Mouse (Mus musculus) cerebellum, adult 2 months (tissue): ENCODE data around the gene Rps27l. TPM values are rescaled to one million over a fixed set of nuclear protein-coding genes. Genes with fewer than 3 reads are reported as not detected.
A peak's percentile ranks its signal among the peaks of the same experiment; 100 is the strongest.

Experiments
- DNase-seq, 2 experiments: peaks; one replicate each; pipeline ENCODE4 v3.0.0; 2021
- H3K27ac ChIP-seq: fragments of 200-500 bp; 2 replicates; pipeline ENCODE4 v1.5.1; 2012; ENCODE audit warnings: low read length, control low read depth, inconsistent platforms; ENCODE audit not compliant: insufficient read depth
- H3K27me3 ChIP-seq: fragments of 200-500 bp; 2 replicates; pipeline ENCODE4 v1.6.1; 2012; ENCODE audit warnings: inconsistent platforms, mild to moderate bottlenecking, low read length, moderate library complexity; ENCODE audit not compliant: control insufficient read depth, insufficient read depth
- H3K4me1 ChIP-seq: fragments of 200-500 bp; 2 replicates; pipeline ENCODE4 v1.6.1; 2011; ENCODE audit warnings: low read length; ENCODE audit not compliant: control insufficient read depth, insufficient read depth
- H3K4me3 ChIP-seq: fragments of 200-500 bp; replicated peaks from 2 replicates; pipeline ENCODE3; 2011; ENCODE audit warnings: mild to moderate bottlenecking, low read depth, low read length, control low read depth; ENCODE audit not compliant: insufficient read depth
- CTCF ChIP-seq: fragments of 200-500 bp; IDR thresholded peaks from 2 replicates; pipeline ENCODE4 v1.5.1; 2011; ENCODE audit warnings: low read depth, mild to moderate bottlenecking, control low read depth, low read length, moderate library complexity, borderline replicate concordance; ENCODE audit not compliant: insufficient read depth
- POLR2A ChIP-seq: fragments of 200-500 bp; IDR thresholded peaks from 2 replicates; pipeline ENCODE4 v1.6.1; 2011; ENCODE audit warnings: low read length, control low read depth, borderline replicate concordance; ENCODE audit not compliant: insufficient read depth
- WGBS: fragments of 180-500 bp; shearing (Covaris S2); methylation state at CpG from one replicate; pipeline ENCODE4 v1.1.7; 2018; 5-methylcytosine and 5-hydroxymethylcytosine counted together
- polyA plus RNA-seq: library from polyadenylated mRNA; depleted of rRNA; stranded (reverse); fragments of >200 nt; gene quantifications from 2 replicates; pipeline ENCODE4 v1.2.3, GENCODE M21; 2012

The Rps27l gene
- polyA plus RNA-seq, 1 experiment, result 55.7 TPM

- no peak for DNase-seq
- WGBS, result 92% methylated on average over 8 of the region's 8 CpGs
- Histone ChIP-seq H3K27me3 (no peaks in the 10 kb centered on the region), H3K4me1 (no peaks in the 10 kb centered on the region), H3K4me3 (no peak overlapping the region), H3K27ac (no peak overlapping the region)
- no peak for TF ChIP-seq CTCF
- no peak for TF ChIP-seq POLR2A
These were observed 28.5 kb upstream of the Rps27l start for GRCm38 (mm10) chr9:66917216-66917891.

- 67% methylated on average over 1 of the region's 1 CpGs for WGBS
- TF ChIP-seq CTCF, result no peak
- TF ChIP-seq POLR2A, result no peak
- Histone ChIP-seq H3K27ac (no peak overlapping the region), H3K4me3 (no peak overlapping the region), H3K27me3 (no peaks in the 10 kb centered on the region), H3K4me1 (no peaks in the 10 kb centered on the region)
- no peak for DNase-seq
These were observed 28.0 kb upstream of the Rps27l start for GRCm38 (mm10) chr9:66917892-66918255.

- Histone ChIP-seq H3K4me1 (no peaks in the 10 kb centered on the region), H3K27ac (no peak overlapping the region), H3K4me3 (peak overlapping the region; percentile 71), H3K27me3 (no peaks in the 10 kb centered on the region)
- WGBS, result 4% methylated on average over 27 of the region's 27 CpGs
- TF ChIP-seq CTCF (no peak), POLR2A (no peak)
- DNase-seq, result no peak
These were observed 27.1 kb upstream of the Rps27l start for GRCm38 (mm10) chr9:66918672-66919330.

- TF ChIP-seq CTCF (no peak), POLR2A (peak; percentile 76)
- under 1% methylated on average over 46 of the region's 49 CpGs for WGBS
- H3K27ac ChIP-seq, result no peak within 1 kb of the TSS
- H3K4me3 ChIP-seq, result peak within 1 kb of the TSS; percentile 71
- H3K4me1 ChIP-seq, result no peaks in the 10 kb centered on the region
- peak; percentile 96 to 97 for DNase-seq
- no peaks in the 10 kb centered on the region for H3K27me3 ChIP-seq
These were observed 26.4 kb upstream of the Rps27l start, which contains the start of gene Rab8b for GRCm38 (mm10) chr9:66919382-66919971. Gene Rab8b (minus strand): TSS chr9:66919687.

- no peaks in the 10 kb centered on the region for H3K27me3 ChIP-seq
- TF ChIP-seq POLR2A (no peak), CTCF (no peak)
- no peaks in the 10 kb centered on the region for H3K4me1 ChIP-seq
- no peak overlapping the region for H3K27ac ChIP-seq
- peak overlapping the region; percentile 53 for H3K4me3 ChIP-seq
- peak in 1 of 2 experiments; percentile 51 for DNase-seq
- WGBS, result 1% methylated on average over 14 of the region's 14 CpGs
These were observed 25.9 kb upstream of the Rps27l start for GRCm38 (mm10) chr9:66919981-66920380.

GRCm38 (mm10) chr9:66920488-66921279 is 25.2 kb upstream of the Rps27l start:
- Histone ChIP-seq H3K4me1 (no peaks in the 10 kb centered on the region), H3K4me3 (no peak overlapping the region), H3K27me3 (no peaks in the 10 kb centered on the region), H3K27ac (no peak overlapping the region)
- WGBS, result 17% methylated on average over 6 of the region's 6 CpGs
- no peak for TF ChIP-seq CTCF
- TF ChIP-seq POLR2A, result no peak
- DNase-seq, result no peak

- 98% methylated on average over 1 of the region's 1 CpGs for WGBS
- no peak overlapping the region for H3K27ac ChIP-seq
- H3K4me3 ChIP-seq, result no peak overlapping the region
- no peak for DNase-seq
- no peaks in the 10 kb centered on the region for H3K27me3 ChIP-seq
- TF ChIP-seq POLR2A, result no peak
- no peak for TF ChIP-seq CTCF
- H3K4me1 ChIP-seq, result no peaks in the 10 kb centered on the region; the same call in 1 of the 2 replicates
These were observed 23.8 kb upstream of the Rps27l start for GRCm38 (mm10) chr9:66922076-66922475.

- Histone ChIP-seq H3K27me3 (no peaks in the 10 kb centered on the region), H3K27ac (no peak overlapping the region), H3K4me3 (no peak overlapping the region), H3K4me1 (peaks cover 3% of the 10 kb centered on the region; the same call in 1 of the 2 replicates)
- WGBS, result 85% methylated on average over 3 of the region's 3 CpGs
- DNase-seq, result no peak
- TF ChIP-seq POLR2A, result no peak
- no peak for TF ChIP-seq CTCF
These were observed 20.0 kb upstream of the Rps27l start for GRCm38 (mm10) chr9:66925853-66926252.
